Mouse (Mus musculus) cerebellum, adult 11-12 months (tissue): ENCODE results near the gene Trpc3.
A peak's percentile ranks its signal among the peaks of the same experiment; 100 is the strongest.

ENCODE experiments used
- DNase-seq: peaks from one replicate; pipeline ENCODE4 v3.0.0; 2022

Trpc3 gene

GRCm38 (mm10) chr3:36598811-36599210, 91.2 kb downstream of the Trpc3 start:
- no peak for DNase-seq

- peak; percentile 99 for DNase-seq
Measured at GRCm38 (mm10) chr3:36571827-36572378, 118.1 kb downstream of the Trpc3 start, which contains the start of gene Ccna2. Ccna2 (minus strand) TSS chr3:36572150.

GRCm38 (mm10) chr3:36571361-36571826, 118.6 kb downstream of the Trpc3 start:
- no peak for DNase-seq
